Mouse (Mus musculus): ENCODE data around the gene Wdr20. TPM values are rescaled to one million over a fixed set of nuclear protein-coding genes. Genes with fewer than 3 reads are reported as not detected.

Wdr20 gene
- polyA plus RNA-seq, 1 experiment from 2014 or later = 22.1 TPM

- no peak for ATAC-seq (ENCODE audit: insufficient number of reproducible peaks, low FRiP score, low TSS enrichment, low read depth)
- Histone ChIP-seq H3K27ac (no peak overlapping the region), H3K27me3 (no peaks in the 10 kb centered on the region)
These were observed 70.7 kb downstream of the Wdr20 start for GRCm38 (mm10) chr12:110808430-110808829.

GRCm38 (mm10) chr12:110808848-110809247 lies 71.1 kb downstream of the Wdr20 start:
- peaks cover 23% of the 10 kb centered on the region for H3K36me3 ChIP-seq
- 75% methylated on average over 5 of the region's 5 CpGs for WGBS
- no peaks in the 10 kb centered on the region for H3K4me1 ChIP-seq
- H3K27ac ChIP-seq = no peak overlapping the region
- no peak overlapping the region for H3K4me2 ChIP-seq
- no peak overlapping the region for H3K4me3 ChIP-seq
- H3K9ac ChIP-seq = no peak overlapping the region
- ATAC-seq (ENCODE audit: insufficient number of reproducible peaks, low FRiP score, low TSS enrichment, low read depth) = no peak
- no peaks in the 10 kb centered on the region for H3K27me3 ChIP-seq
- no peaks in the 10 kb centered on the region for H3K9me3 ChIP-seq

More at GRCm38 (mm10) chr12:110808430-110808829, 70.7 kb downstream of the Wdr20 start:
- Histone ChIP-seq H3K36me3 (peaks cover 23% of the 10 kb centered on the region), H3K9me3 (no peaks in the 10 kb centered on the region), H3K4me1 (no peaks in the 10 kb centered on the region), H3K4me3 (no peak overlapping the region), H3K9ac (no peak overlapping the region), H3K4me2 (no peak overlapping the region)
- 81% methylated on average over 10 of the region's 10 CpGs for WGBS

GRCm38 (mm10) chr12:110813132-110813531 lies 75.4 kb downstream of the Wdr20 start:
- Histone ChIP-seq H3K4me1 (no peaks in the 10 kb centered on the region), H3K9me3 (no peaks in the 10 kb centered on the region), H3K4me3 (no peak overlapping the region), H3K36me3 (peaks cover 4% of the 10 kb centered on the region), H3K9ac (no peak overlapping the region), H3K27ac (no peak overlapping the region), H3K4me2 (no peak overlapping the region), H3K27me3 (no peaks in the 10 kb centered on the region)
- 91% methylated on average over 9 of the region's 9 CpGs for WGBS
- ATAC-seq (ENCODE audit: insufficient number of reproducible peaks, low FRiP score, low TSS enrichment, low read depth) = no peak

GRCm38 (mm10) chr12:110813624-110814023 lies 75.9 kb downstream of the Wdr20 start:
- Histone ChIP-seq H3K27me3 (no peaks in the 10 kb centered on the region), H3K4me3 (no peak overlapping the region), H3K9me3 (no peaks in the 10 kb centered on the region), H3K27ac (no peak overlapping the region), H3K4me2 (no peak overlapping the region), H3K36me3 (peaks cover 4% of the 10 kb centered on the region; the same call in 1 of the 2 replicates), H3K4me1 (no peaks in the 10 kb centered on the region), H3K9ac (no peak overlapping the region)
- 91% methylated on average over 6 of the region's 6 CpGs for WGBS
- ATAC-seq (ENCODE audit: insufficient number of reproducible peaks, low FRiP score, low TSS enrichment, low read depth) = no peak

DNA sequence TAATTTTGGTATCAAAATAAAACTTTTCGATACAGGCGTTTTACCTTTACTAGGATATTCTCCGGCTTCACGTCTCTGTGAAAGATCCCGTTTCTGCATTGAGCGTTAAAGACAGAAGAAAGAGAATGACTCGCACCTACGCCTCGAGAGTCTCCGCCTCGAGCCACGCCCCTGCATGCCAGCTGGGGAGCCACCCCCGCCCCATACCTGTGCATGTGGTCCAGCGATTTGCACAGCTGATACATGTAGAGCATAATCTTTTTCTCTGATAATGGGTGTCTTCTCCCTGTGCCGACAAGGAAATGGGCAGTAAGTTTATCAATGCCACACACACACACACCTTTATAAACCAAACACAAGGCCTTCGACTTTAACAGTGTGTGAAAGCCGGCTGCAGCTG lies 77.2 kb downstream of the Wdr20 start:
- Histone ChIP-seq H3K4me3 (no peak overlapping the region), H3K9ac (no peak overlapping the region), H3K27me3 (no peaks in the 10 kb centered on the region), H3K27ac (no peak overlapping the region), H3K36me3 (no peaks in the 10 kb centered on the region; the same call in 1 of the 2 replicates), H3K4me2 (no peak overlapping the region), H3K4me1 (no peaks in the 10 kb centered on the region), H3K9me3 (no peaks in the 10 kb centered on the region)
- ATAC-seq (ENCODE audit: insufficient number of reproducible peaks, low FRiP score, low TSS enrichment, low read depth) = no peak
- WGBS = 60% methylated on average over 17 of the region's 17 CpGs

- H3K9ac ChIP-seq = no peak overlapping the region
- no peaks in the 10 kb centered on the region for H3K27me3 ChIP-seq
- 86% methylated on average over 2 of the region's 2 CpGs for WGBS
- H3K27ac ChIP-seq = no peak overlapping the region
- H3K4me2 ChIP-seq = no peak overlapping the region
- no peak for ATAC-seq (ENCODE audit: insufficient number of reproducible peaks, low FRiP score, low TSS enrichment, low read depth)
- H3K4me1 ChIP-seq = no peaks in the 10 kb centered on the region
- no peak overlapping the region for H3K4me3 ChIP-seq
- H3K9me3 ChIP-seq = no peaks in the 10 kb centered on the region
- H3K36me3 ChIP-seq = no peaks in the 10 kb centered on the region; the same call in 1 of the 2 replicates
These were observed 79.1 kb downstream of the Wdr20 start for GRCm38 (mm10) chr12:110816833-110817232.

- H3K27me3 ChIP-seq = no peaks in the 10 kb centered on the region
- no peaks in the 10 kb centered on the region for H3K36me3 ChIP-seq
- H3K4me1 ChIP-seq = no peaks in the 10 kb centered on the region
- H3K4me2 ChIP-seq = no peak overlapping the region
- no peaks in the 10 kb centered on the region for H3K9me3 ChIP-seq
- H3K9ac ChIP-seq = no peak overlapping the region
- H3K4me3 ChIP-seq = no peak overlapping the region
- 74% methylated on average over 8 of the region's 8 CpGs for WGBS
- no peak overlapping the region for H3K27ac ChIP-seq
- ATAC-seq (ENCODE audit: insufficient number of reproducible peaks, low FRiP score, low TSS enrichment, low read depth) = no peak
These were observed 81.6 kb downstream of the Wdr20 start for GRCm38 (mm10) chr12:110819367-110819766.

- Histone ChIP-seq H3K9me3 (no peaks in the 10 kb centered on the region), H3K4me3 (no peak overlapping the region), H3K27ac (no peak overlapping the region), H3K4me1 (no peaks in the 10 kb centered on the region), H3K9ac (no peak overlapping the region), H3K27me3 (no peaks in the 10 kb centered on the region), H3K4me2 (no peak overlapping the region), H3K36me3 (no peaks in the 10 kb centered on the region)
- ATAC-seq (ENCODE audit: insufficient number of reproducible peaks, low FRiP score, low TSS enrichment, low read depth) = no peak
- WGBS = 81% methylated on average over 2 of the region's 2 CpGs
These were observed 84.0 kb downstream of the Wdr20 start for GRCm38 (mm10) chr12:110821787-110822186.

DNA sequence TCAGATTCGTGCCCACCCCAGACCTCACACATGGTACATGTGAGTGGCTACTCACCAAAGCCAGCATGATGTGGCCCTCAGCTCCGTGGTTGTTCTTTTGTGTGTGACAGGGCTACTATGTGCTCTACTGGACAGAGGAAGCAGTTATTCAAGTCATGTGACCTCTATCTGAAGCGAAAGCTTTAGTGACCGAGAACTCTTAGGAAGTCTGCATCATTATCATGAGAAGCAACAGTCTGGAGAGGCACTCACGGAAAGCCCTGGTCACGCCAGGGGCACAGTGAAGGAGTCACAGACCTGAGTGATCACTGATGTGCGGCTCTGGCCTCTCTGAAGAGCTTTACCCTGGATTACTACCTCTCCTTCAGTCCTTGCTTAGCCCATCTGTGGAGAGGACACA lies 84.6 kb downstream of the Wdr20 start:
- H3K9me3 ChIP-seq = no peaks in the 10 kb centered on the region
- no peak overlapping the region for H3K9ac ChIP-seq
- no peak overlapping the region for H3K4me3 ChIP-seq
- H3K4me2 ChIP-seq = no peak overlapping the region
- no peak overlapping the region for H3K27ac ChIP-seq
- no peaks in the 10 kb centered on the region for H3K36me3 ChIP-seq
- 89% methylated on average over 7 of the region's 7 CpGs for WGBS
- no peaks in the 10 kb centered on the region for H3K4me1 ChIP-seq
- ATAC-seq (ENCODE audit: insufficient number of reproducible peaks, low FRiP score, low TSS enrichment, low read depth) = no peak
- H3K27me3 ChIP-seq = no peaks in the 10 kb centered on the region

DNA sequence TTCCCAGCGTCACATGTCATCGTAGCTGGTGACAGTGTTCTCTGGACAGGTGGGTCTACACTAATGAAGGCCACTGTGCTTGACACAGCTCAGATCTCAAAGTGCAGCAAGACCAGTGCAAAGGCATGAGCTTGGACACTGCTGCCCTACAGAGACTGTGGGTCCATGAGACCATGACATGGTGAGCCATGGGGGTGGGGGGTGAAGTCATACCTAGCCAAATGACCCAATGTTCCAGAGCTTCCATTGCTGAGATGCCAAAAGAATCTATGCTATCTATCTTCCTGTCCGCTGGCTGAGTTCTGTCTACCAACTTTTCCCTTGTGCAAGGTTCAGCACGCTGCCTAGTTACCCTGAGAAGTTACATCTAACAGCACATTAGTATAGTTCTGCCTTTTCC lies 91.2 kb downstream of the Wdr20 start:
- no peaks in the 10 kb centered on the region for H3K36me3 ChIP-seq
- WGBS = 92% methylated on average over 4 of the region's 4 CpGs
- H3K27me3 ChIP-seq = no peaks in the 10 kb centered on the region
- no peaks in the 10 kb centered on the region for H3K9me3 ChIP-seq
- H3K4me3 ChIP-seq = no peak overlapping the region
- H3K4me1 ChIP-seq = no peaks in the 10 kb centered on the region
- no peak overlapping the region for H3K9ac ChIP-seq
- H3K27ac ChIP-seq = no peak overlapping the region
- no peak for ATAC-seq (ENCODE audit: insufficient number of reproducible peaks, low FRiP score, low TSS enrichment, low read depth)
- H3K4me2 ChIP-seq = no peak overlapping the region

DNA sequence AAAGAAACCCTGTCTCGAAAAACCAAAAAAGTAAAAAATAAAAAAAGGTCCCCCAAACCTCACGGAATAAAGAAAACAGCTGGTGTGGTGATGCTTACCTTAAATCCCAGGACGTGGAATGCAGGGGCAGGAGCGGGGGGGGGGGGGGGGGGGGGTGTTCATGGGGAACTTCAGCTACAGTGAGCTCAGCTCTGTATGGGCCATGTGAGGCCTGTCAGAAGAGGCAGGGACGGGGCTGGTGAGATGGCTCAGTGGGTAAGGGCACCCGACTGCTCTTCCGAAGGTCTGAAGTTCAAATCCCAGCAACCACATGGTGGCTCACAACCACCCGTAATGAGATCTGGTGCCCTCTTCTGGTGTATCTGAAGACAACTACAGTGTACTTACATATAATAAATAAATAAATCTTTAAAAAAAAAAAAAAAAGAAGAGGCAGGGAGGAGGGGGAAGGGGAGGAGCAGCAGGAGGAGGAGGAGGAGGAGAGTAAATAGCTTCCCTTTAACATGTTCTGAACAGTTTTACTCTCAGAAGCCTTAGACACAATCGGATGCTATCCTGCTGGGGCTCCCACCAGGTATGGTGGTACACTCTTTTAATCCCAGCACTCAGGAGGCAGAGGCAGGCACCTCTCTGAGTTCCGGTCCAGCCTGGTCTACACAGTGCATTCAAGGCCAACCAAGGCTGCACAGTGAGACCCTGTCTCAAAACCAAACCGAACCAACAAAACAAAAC lies 92.7 kb downstream of the Wdr20 start:
- WGBS = 85% methylated on average over 10 of the region's 11 CpGs
- Histone ChIP-seq H3K27ac (no peak overlapping the region), H3K36me3 (no peaks in the 10 kb centered on the region)

DNA sequence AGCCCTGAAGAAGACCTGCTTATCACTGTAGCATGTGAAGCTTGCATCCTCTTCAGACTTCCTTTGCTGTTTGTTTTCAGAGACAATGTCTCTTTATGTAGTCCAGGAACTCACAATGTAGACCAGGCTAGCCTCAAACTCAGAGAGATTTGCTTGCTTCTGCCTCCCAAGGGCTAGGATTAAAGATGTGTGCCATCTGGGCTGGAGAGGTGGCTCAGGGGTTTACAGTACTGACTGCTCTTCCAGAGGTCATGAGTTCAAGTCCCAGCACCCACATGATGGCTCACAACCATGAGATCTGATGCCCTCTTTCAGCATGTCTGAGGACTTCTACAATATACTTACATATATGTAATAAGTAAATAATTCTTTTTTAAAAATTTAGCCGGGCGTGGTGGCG lies 97.4 kb downstream of the Wdr20 start:
- Histone ChIP-seq H3K9me3 (no peaks in the 10 kb centered on the region), H3K27me3 (no peaks in the 10 kb centered on the region), H3K4me1 (peaks cover 11% of the 10 kb centered on the region), H3K27ac (no peak overlapping the region), H3K4me3 (no peak overlapping the region), H3K9ac (no peak overlapping the region), H3K4me2 (no peak overlapping the region), H3K36me3 (no peaks in the 10 kb centered on the region)
- WGBS = 96% methylated on average over 3 of the region's 3 CpGs
- ATAC-seq (ENCODE audit: insufficient number of reproducible peaks, low FRiP score, low TSS enrichment, low read depth) = no peak

More for the DNA sequence above, 92.7 kb downstream of the Wdr20 start:
- Histone ChIP-seq H3K9me3 (no peaks in the 10 kb centered on the region), H3K4me1 (no peaks in the 10 kb centered on the region), H3K4me3 (no peak overlapping the region), H3K27me3 (no peaks in the 10 kb centered on the region), H3K9ac (no peak overlapping the region), H3K4me2 (no peak overlapping the region)
- ATAC-seq (ENCODE audit: insufficient number of reproducible peaks, low FRiP score, low TSS enrichment, low read depth) = no peak

- H3K36me3 ChIP-seq = no peaks in the 10 kb centered on the region
- no peak overlapping the region for H3K27ac ChIP-seq
- H3K27me3 ChIP-seq = no peaks in the 10 kb centered on the region
- no peak for ATAC-seq (ENCODE audit: insufficient number of reproducible peaks, low FRiP score, low TSS enrichment, low read depth)
- H3K4me1 ChIP-seq = peaks cover 11% of the 10 kb centered on the region
- H3K9me3 ChIP-seq = no peaks in the 10 kb centered on the region
- no peak overlapping the region for H3K9ac ChIP-seq
- H3K4me3 ChIP-seq = no peak overlapping the region
- H3K4me2 ChIP-seq = no peak overlapping the region
- 51% methylated on average over 6 of the region's 6 CpGs for WGBS
These were observed 99.0 kb downstream of the Wdr20 start for GRCm38 (mm10) chr12:110836729-110837128.

Measured in limb, embryonic 15.5 days (tissue).